Mouse (Mus musculus): ENCODE measurements around the gene Fam129b. TPM values are rescaled to one million over a fixed set of nuclear protein-coding genes. Genes with fewer than 3 reads are reported as not detected.

Gene Fam129b
- polyA plus RNA-seq, 1 experiment from 2014 or later, result 13.8 TPM

DNA sequence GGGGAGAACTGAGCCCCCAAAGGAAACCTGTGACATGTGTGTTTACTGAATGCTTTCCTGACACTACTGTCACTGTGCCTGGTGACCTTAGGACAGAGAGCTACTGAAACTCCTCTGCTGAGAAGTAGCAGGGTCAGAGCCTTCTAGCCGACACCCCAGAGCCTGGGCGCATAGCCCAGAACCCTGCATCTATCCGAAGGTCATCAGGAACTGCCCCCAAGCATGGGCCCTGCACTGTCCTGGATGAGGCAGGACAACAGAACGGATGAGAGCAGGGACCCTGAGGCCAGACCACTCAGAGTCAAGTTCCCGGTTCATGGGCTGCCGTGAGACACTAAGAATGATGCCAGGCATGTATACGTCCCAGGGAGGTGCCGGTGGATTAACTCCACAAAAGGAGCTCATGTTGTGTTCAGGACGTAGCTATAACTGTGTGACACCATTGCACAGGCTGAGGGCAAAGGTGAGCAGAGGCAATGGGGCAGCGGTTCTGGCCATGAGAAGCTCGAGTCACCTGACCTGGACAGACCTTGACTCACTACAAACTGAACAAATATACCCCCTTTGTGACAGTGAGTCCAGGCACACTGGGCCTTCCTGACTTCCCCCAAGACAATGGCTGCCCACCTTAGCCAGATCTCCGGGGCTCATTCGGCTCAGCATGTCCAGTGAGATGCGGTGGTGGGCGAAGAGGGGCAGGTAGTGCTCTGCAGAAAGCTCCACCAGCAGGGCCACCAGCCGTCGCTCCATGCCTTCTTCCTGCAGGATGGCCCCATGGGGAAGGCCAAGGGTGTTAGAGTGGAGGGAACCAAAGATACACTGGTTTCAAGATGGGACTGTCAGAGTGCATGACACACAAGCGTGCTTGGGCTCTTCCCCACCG, 53.3 kb downstream of the Fam129b start:
- 89% methylated on average over 19 of the region's 19 CpGs for WGBS
- H3K27me3 ChIP-seq (replicated peaks; ENCODE audit: control insufficient read depth, insufficient read depth, low read length), result no peaks in the 10 kb centered on the region
- H3K27ac ChIP-seq (ENCODE audit: low read depth, low read length), result no peak overlapping the region
- ATAC-seq (no peak), DNase-seq (ENCODE audit: low spot score) (no peak)
- H3K4me1 ChIP-seq (ENCODE audit: control insufficient read depth, insufficient read depth, low read length), result no peaks in the 10 kb centered on the region
- no peaks in the 10 kb centered on the region for H3K9me3 ChIP-seq (replicated peaks; ENCODE audit: control insufficient read depth, low read length)
- H3K4me3 ChIP-seq (ENCODE audit: low read depth, low read length), result no peak overlapping the region
- no peak overlapping the region for H3K4me2 ChIP-seq (ENCODE audit: low read length)
- H3K9ac ChIP-seq (ENCODE audit: low read length), result no peak overlapping the region
- peaks cover 24% of the 10 kb centered on the region for H3K36me3 ChIP-seq (ENCODE audit: control insufficient read depth, insufficient read depth, low read length)

DNA sequence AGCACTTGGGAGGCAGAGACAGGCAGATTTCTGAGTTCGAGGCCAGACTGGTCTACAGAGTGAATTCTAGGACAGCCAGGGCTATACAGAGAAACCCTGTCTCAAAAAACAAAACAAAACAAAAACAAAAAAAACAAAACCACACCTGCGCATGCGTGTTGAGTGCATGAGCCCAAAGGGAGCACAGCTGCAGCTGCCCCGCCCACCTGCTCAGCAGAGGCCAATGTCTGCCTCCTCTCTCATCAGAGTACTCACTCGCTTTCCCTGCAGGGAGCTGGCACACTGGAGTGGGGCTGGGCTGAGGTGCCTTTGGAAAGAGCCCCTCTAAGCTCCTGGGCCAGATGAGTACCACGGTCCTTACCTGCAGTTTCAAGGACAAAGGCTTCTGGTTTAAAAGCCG, 55.8 kb downstream of the Fam129b start:
- no peak for DNase-seq (ENCODE audit: low spot score)
- peaks cover 38% of the 10 kb centered on the region for H3K36me3 ChIP-seq (ENCODE audit: control insufficient read depth, insufficient read depth, low read length)

DNA sequence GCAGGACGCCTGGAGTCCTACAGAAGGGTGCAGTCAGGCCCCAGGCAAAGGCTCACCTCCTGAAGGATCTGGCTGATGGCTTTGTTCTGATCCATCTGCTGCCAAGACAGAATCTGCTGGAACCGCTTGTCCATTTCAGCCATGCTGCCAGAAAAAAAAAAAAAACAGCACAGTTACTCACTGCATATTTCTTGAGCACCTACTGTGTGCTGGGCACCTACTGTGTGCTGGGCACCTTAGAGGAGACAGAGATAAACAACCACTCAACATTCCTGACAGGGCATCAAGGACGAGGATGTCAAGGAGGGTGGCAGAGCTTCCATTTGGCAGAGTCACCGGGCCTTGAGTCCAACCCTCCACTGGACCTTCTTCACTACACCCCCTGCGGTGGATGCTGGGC, 62.8 kb downstream of the Fam129b start:
- Histone ChIP-seq H3K4me3 (ENCODE audit: low read depth, low read length) (no peak overlapping the region), H3K9me3 (replicated peaks; ENCODE audit: control insufficient read depth, low read length) (no peaks in the 10 kb centered on the region), H3K4me1 (ENCODE audit: control insufficient read depth, insufficient read depth, low read length) (no peaks in the 10 kb centered on the region), H3K9ac (ENCODE audit: low read length) (no peak overlapping the region), H3K27ac (ENCODE audit: low read depth, low read length) (no peak overlapping the region), H3K36me3 (ENCODE audit: control insufficient read depth, insufficient read depth, low read length) (peaks cover 59% of the 10 kb centered on the region), H3K4me2 (ENCODE audit: low read length) (no peak overlapping the region), H3K27me3 (replicated peaks; ENCODE audit: control insufficient read depth, insufficient read depth, low read length) (no peaks in the 10 kb centered on the region)
- DNase-seq (ENCODE audit: low spot score) (no peak), ATAC-seq (no peak)
- 87% methylated on average over 5 of the region's 5 CpGs for WGBS

More for the DNA sequence above, 55.8 kb downstream of the Fam129b start:
- ATAC-seq, result no peak
- H3K4me2 ChIP-seq (ENCODE audit: low read length), result no peak overlapping the region
- no peak overlapping the region for H3K27ac ChIP-seq (ENCODE audit: low read depth, low read length)
- H3K4me1 ChIP-seq (ENCODE audit: control insufficient read depth, insufficient read depth, low read length), result no peaks in the 10 kb centered on the region
- H3K27me3 ChIP-seq (replicated peaks; ENCODE audit: control insufficient read depth, insufficient read depth, low read length), result no peaks in the 10 kb centered on the region
- WGBS, result 79% methylated on average over 7 of the region's 7 CpGs
- no peaks in the 10 kb centered on the region for H3K9me3 ChIP-seq (replicated peaks; ENCODE audit: control insufficient read depth, low read length)
- no peak overlapping the region for H3K4me3 ChIP-seq (ENCODE audit: low read depth, low read length)
- H3K9ac ChIP-seq (ENCODE audit: low read length), result no peak overlapping the region

DNA sequence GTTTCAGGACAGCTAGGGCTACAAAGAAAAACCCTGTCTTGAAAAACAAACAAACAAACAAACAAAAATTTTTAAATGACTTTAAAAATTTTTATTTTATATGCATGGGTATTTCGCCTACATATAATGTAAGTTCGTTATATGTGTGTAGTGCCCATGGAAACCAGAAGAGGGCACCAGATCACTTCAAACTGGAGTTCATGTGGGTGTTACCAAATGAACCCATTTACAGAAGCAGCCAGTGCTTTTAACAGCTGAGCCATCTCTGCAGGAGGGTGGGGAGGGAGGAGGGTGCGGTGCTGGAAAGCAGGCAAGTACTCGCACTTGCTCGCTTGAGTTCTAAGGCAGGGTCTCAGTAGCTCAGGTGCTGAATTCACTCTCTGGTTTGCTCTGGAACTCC, 63.5 kb downstream of the Fam129b start:
- Histone ChIP-seq H3K27ac (ENCODE audit: low read depth, low read length) (no peak overlapping the region), H3K4me3 (ENCODE audit: low read depth, low read length) (no peak overlapping the region), H3K4me1 (ENCODE audit: control insufficient read depth, insufficient read depth, low read length) (no peaks in the 10 kb centered on the region), H3K36me3 (ENCODE audit: control insufficient read depth, insufficient read depth, low read length) (peaks cover 60% of the 10 kb centered on the region), H3K4me2 (ENCODE audit: low read length) (no peak overlapping the region), H3K27me3 (replicated peaks; ENCODE audit: control insufficient read depth, insufficient read depth, low read length) (no peaks in the 10 kb centered on the region), H3K9ac (ENCODE audit: low read length) (no peak overlapping the region), H3K9me3 (replicated peaks; ENCODE audit: control insufficient read depth, low read length) (no peaks in the 10 kb centered on the region)
- no peak for ATAC-seq
- 70% methylated on average over 5 of the region's 5 CpGs for WGBS
- DNase-seq (ENCODE audit: low spot score), result peak; percentile 78

DNA sequence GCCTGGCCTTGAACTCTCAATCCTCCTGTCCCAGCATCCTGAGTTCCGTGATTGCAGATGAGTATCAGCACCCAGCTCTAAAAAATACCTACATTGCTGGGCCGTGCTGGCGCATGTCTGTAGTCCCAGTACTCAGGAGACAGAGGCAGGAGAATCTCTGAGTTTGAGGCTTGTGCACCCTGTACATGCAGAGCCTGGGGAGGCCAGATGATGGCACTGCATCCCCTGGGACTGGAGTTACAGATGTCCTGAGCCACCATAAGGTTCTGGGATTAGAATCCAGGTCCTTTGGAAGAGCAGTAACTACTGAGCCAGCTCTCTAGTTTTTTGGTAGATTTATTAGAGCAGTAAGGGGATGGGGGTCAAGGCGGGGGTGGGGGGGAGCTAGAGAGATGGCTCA, 64.6 kb downstream of the Fam129b start:
- Histone ChIP-seq H3K4me2 (ENCODE audit: low read length) (no peak overlapping the region), H3K36me3 (ENCODE audit: control insufficient read depth, insufficient read depth, low read length) (peaks cover 58% of the 10 kb centered on the region), H3K27me3 (replicated peaks; ENCODE audit: control insufficient read depth, insufficient read depth, low read length) (no peaks in the 10 kb centered on the region), H3K4me3 (ENCODE audit: low read depth, low read length) (no peak overlapping the region), H3K4me1 (ENCODE audit: control insufficient read depth, insufficient read depth, low read length) (no peaks in the 10 kb centered on the region), H3K9me3 (replicated peaks; ENCODE audit: control insufficient read depth, low read length) (no peaks in the 10 kb centered on the region), H3K27ac (ENCODE audit: low read depth, low read length) (no peak overlapping the region), H3K9ac (ENCODE audit: low read length) (no peak overlapping the region)
- DNase-seq (ENCODE audit: low spot score), result no peak
- no peak for ATAC-seq
- 98% methylated on average over 4 of the region's 4 CpGs for WGBS

DNA sequence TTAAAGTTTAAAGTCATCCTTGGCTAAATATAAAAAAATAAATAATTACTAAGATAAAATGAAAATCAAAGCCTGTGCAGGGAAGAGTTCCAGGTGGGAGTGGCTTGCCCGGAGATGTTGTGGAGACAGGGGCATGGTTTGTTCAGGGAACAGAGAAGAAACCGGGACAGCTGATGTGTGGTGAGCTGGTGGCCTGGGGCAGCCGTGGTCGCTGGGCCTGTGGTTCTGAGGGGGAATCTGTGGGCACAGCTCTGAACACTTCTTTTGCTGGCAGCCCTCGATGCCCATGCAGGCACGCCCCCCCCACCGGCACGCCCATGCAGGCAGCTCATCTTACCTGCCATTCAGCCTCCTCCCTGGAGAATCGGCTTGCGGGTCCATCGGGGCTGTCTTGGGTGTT, 71.5 kb downstream of the Fam129b start:
- H3K4me1 ChIP-seq (ENCODE audit: control insufficient read depth, insufficient read depth, low read length), result no peaks in the 10 kb centered on the region
- ATAC-seq, result no peak
- no peaks in the 10 kb centered on the region for H3K9me3 ChIP-seq (replicated peaks; ENCODE audit: control insufficient read depth, low read length)
- peaks cover 55% of the 10 kb centered on the region for H3K36me3 ChIP-seq (ENCODE audit: control insufficient read depth, insufficient read depth, low read length)
- 91% methylated on average over 11 of the region's 11 CpGs for WGBS
- no peak for DNase-seq (ENCODE audit: low spot score)
- H3K27me3 ChIP-seq (replicated peaks; ENCODE audit: control insufficient read depth, insufficient read depth, low read length), result no peaks in the 10 kb centered on the region
- no peak overlapping the region for H3K9ac ChIP-seq (ENCODE audit: low read length)
- H3K4me3 ChIP-seq (ENCODE audit: low read depth, low read length), result no peak overlapping the region
- H3K27ac ChIP-seq (ENCODE audit: low read depth, low read length), result no peak overlapping the region
- H3K4me2 ChIP-seq (ENCODE audit: low read length), result no peak overlapping the region

DNA sequence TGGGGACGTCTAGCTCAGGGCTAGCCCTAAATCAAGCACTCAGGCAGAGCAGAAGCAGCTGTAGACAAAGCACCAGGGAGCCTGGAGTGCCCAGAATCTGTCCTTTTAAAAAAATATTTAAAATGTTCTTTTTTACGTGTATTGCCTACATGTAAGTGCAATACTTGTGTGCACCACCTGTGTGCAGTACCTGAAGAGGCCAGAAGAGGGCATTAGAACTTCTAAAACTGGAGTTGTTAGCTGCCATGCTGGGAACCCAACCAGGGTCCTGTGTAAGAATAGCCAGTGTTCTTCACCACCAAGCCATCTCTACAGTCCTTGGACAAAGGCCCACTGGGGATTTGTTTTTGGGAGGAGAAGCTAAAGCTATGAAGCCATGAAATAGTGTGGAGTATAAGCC, 78.7 kb downstream of the Fam129b start:
- H3K36me3 ChIP-seq (ENCODE audit: control insufficient read depth, insufficient read depth, low read length), result peaks cover 51% of the 10 kb centered on the region
- 87% methylated on average over 2 of the region's 2 CpGs for WGBS

DNA sequence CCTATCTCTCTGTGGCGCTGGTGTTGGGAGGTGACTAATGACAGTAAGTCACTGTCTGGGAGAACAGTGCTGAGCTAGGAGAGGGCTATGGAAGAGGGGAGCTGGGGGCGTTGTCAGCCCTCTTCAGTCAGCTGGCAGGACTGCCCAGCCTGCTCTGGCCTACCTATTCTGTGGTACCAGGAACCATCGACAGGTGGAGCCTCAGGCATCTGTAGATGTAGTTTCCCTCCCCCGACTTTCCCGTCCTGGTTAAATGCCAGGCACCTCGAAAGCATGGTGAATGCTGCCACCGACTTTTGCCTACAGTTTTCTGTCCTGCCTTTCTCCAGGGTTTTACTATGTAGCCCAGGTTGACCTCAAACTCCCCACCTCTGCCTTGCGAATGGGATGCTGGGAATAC, 81.4 kb downstream of the Fam129b start:
- 52% methylated on average over 8 of the region's 8 CpGs for WGBS
- Histone ChIP-seq H3K4me3 (ENCODE audit: low read depth, low read length) (no peak overlapping the region), H3K4me1 (ENCODE audit: control insufficient read depth, insufficient read depth, low read length) (peaks cover 8% of the 10 kb centered on the region)

More for the DNA sequence above, 78.7 kb downstream of the Fam129b start:
- H3K27me3 ChIP-seq (replicated peaks; ENCODE audit: control insufficient read depth, insufficient read depth, low read length), result no peaks in the 10 kb centered on the region
- no peaks in the 10 kb centered on the region for H3K9me3 ChIP-seq (replicated peaks; ENCODE audit: control insufficient read depth, low read length)
- ATAC-seq (no peak), DNase-seq (ENCODE audit: low spot score) (no peak)
- H3K27ac ChIP-seq (ENCODE audit: low read depth, low read length), result no peak overlapping the region
- no peak overlapping the region for H3K9ac ChIP-seq (ENCODE audit: low read length)
- H3K4me1 ChIP-seq (ENCODE audit: control insufficient read depth, insufficient read depth, low read length), result no peaks in the 10 kb centered on the region
- no peak overlapping the region for H3K4me2 ChIP-seq (ENCODE audit: low read length)
- no peak overlapping the region for H3K4me3 ChIP-seq (ENCODE audit: low read depth, low read length)

DNA sequence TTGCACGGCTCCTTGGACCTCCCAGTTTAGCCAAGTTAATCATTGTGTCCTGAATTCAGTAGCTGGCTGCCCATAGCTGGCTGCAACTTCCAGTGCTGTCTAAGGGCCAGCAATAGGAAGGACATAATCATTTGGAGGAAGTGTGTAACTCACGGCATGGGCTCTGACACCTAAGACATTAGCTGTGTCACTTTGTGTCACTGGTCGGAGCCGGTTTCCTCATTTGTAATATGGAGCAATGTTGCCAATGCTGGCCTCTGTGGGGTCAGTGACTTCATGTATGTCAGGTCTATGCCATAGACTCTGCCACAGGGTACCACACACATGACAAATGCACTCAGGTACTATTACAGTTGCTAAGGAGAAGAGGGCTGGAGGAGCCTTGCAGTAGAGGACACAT, 84.4 kb downstream of the Fam129b start:
- 91% methylated on average over 4 of the region's 4 CpGs for WGBS
- no peak for ATAC-seq
- Histone ChIP-seq H3K4me2 (ENCODE audit: low read length) (peak overlapping the region; percentile 92; the same call in 1 of the 2 replicates), H3K4me3 (ENCODE audit: low read depth, low read length) (no peak overlapping the region), H3K4me1 (ENCODE audit: control insufficient read depth, insufficient read depth, low read length) (peaks cover 14% of the 10 kb centered on the region), H3K9me3 (replicated peaks; ENCODE audit: control insufficient read depth, low read length) (no peaks in the 10 kb centered on the region), H3K9ac (ENCODE audit: low read length) (peak overlapping the region; percentile 93), H3K27ac (ENCODE audit: low read depth, low read length) (no peak overlapping the region), H3K36me3 (ENCODE audit: control insufficient read depth, insufficient read depth, low read length) (peaks cover 39% of the 10 kb centered on the region), H3K27me3 (replicated peaks; ENCODE audit: control insufficient read depth, insufficient read depth, low read length) (no peaks in the 10 kb centered on the region)
- no peak for DNase-seq (ENCODE audit: low spot score)

More for the DNA sequence above, 81.4 kb downstream of the Fam129b start:
- Histone ChIP-seq H3K27ac (ENCODE audit: low read depth, low read length) (no peak overlapping the region), H3K9ac (ENCODE audit: low read length) (no peak overlapping the region), H3K9me3 (replicated peaks; ENCODE audit: control insufficient read depth, low read length) (no peaks in the 10 kb centered on the region), H3K27me3 (replicated peaks; ENCODE audit: control insufficient read depth, insufficient read depth, low read length) (no peaks in the 10 kb centered on the region), H3K4me2 (ENCODE audit: low read length) (no peak overlapping the region), H3K36me3 (ENCODE audit: control insufficient read depth, insufficient read depth, low read length) (peaks cover 36% of the 10 kb centered on the region)
- peak; percentile 17 for DNase-seq (ENCODE audit: low spot score)
- no peak for ATAC-seq

Measured in forebrain, embryonic 14.5 days (tissue).